Mouse (Mus musculus): ENCODE measurements around the gene Krt88. TPM values are rescaled to one million over a fixed set of nuclear protein-coding genes. Genes with fewer than 3 reads are reported as not detected.

Krt88 gene
- polyA plus RNA-seq, 1 experiment from 2014 or later: not detected

- Histone ChIP-seq H3K4me3 (replicated peaks; ENCODE audit: low read length) (no peak overlapping the region), H3K4me1 (replicated peaks; ENCODE audit: control insufficient read depth, insufficient read depth, low read length) (0 out of 2 replicates have a peak, but pooled peaks cover 5% of the 10 kb centered on the region), H3K9ac (no peak overlapping the region), H3K27me3 (ENCODE audit: control insufficient read depth, insufficient read depth, low read length) (peaks cover 30% of the 10 kb centered on the region), H3K36me3 (replicated peaks; ENCODE audit: control insufficient read depth, insufficient read depth) (no peaks in the 10 kb centered on the region), H3K27ac (no peak overlapping the region), H3K9me3 (ENCODE audit: control insufficient read depth, low read length) (no peaks in the 10 kb centered on the region), H3K4me2 (replicated peaks) (no peak overlapping the region)
- DNase-seq (ENCODE audit: low spot score) (no peak), ATAC-seq (ENCODE audit: low FRiP score) (no peak)
- 91% methylated on average over 5 of the region's 7 CpGs for WGBS
Observed at GRCm38 (mm10) chr15:101436611-101437010, 10.9 kb upstream of the Krt88 start.

- 0 out of 2 replicates have a peak, but pooled peaks cover 5% of the 10 kb centered on the region for H3K4me1 ChIP-seq (replicated peaks; ENCODE audit: control insufficient read depth, insufficient read depth, low read length)
- H3K36me3 ChIP-seq (replicated peaks; ENCODE audit: control insufficient read depth, insufficient read depth): no peaks in the 10 kb centered on the region
- H3K27me3 ChIP-seq (ENCODE audit: control insufficient read depth, insufficient read depth, low read length): peaks cover 30% of the 10 kb centered on the region
- H3K4me3 ChIP-seq (replicated peaks; ENCODE audit: low read length): peak within 1 kb of the TSS; percentile 34
- no peaks in the 10 kb centered on the region for H3K9me3 ChIP-seq (ENCODE audit: control insufficient read depth, low read length)
- ATAC-seq (ENCODE audit: low FRiP score): no peak; the same call in 1 of the 2 replicates
- WGBS: 2% methylated on average over 32 of the region's 34 CpGs
- no peak within 1 kb of the TSS for H3K27ac ChIP-seq
- peak within 1 kb of the TSS; percentile 72 for H3K4me2 ChIP-seq (replicated peaks)
- no peak for DNase-seq (ENCODE audit: low spot score)
- H3K9ac ChIP-seq: peak within 1 kb of the TSS; percentile 63
Observed at GRCm38 (mm10) chr15:101438555-101438954, 9.0 kb upstream of the Krt88 start, which contains the start of gene Krt87. TSS of gene Krt87 (minus strand) at chr15:101438804.

GRCm38 (mm10) chr15:101440837-101441236, 6.7 kb upstream of the Krt88 start:
- Histone ChIP-seq H3K27ac (no peak overlapping the region), H3K9me3 (ENCODE audit: control insufficient read depth, low read length) (no peaks in the 10 kb centered on the region), H3K4me1 (replicated peaks; ENCODE audit: control insufficient read depth, insufficient read depth, low read length) (0 out of 2 replicates have a peak, but pooled peaks cover 5% of the 10 kb centered on the region), H3K4me2 (replicated peaks) (no peak overlapping the region), H3K27me3 (ENCODE audit: control insufficient read depth, insufficient read depth, low read length) (peaks cover 30% of the 10 kb centered on the region), H3K4me3 (replicated peaks; ENCODE audit: low read length) (no peak overlapping the region), H3K9ac (no peak overlapping the region), H3K36me3 (replicated peaks; ENCODE audit: control insufficient read depth, insufficient read depth) (no peaks in the 10 kb centered on the region)
- 87% methylated on average over 4 of the region's 4 CpGs for WGBS
- DNase-seq (ENCODE audit: low spot score) (no peak), ATAC-seq (ENCODE audit: low FRiP score) (no peak)

- H3K36me3 ChIP-seq (replicated peaks; ENCODE audit: control insufficient read depth, insufficient read depth): no peaks in the 10 kb centered on the region
- no peaks in the 10 kb centered on the region for H3K4me1 ChIP-seq (replicated peaks; ENCODE audit: control insufficient read depth, insufficient read depth, low read length)
- H3K27me3 ChIP-seq (ENCODE audit: control insufficient read depth, insufficient read depth, low read length): no peaks in the 10 kb centered on the region
- 75% methylated on average over 11 of the region's 11 CpGs for WGBS
- H3K4me2 ChIP-seq (replicated peaks): no peak overlapping the region
- no peaks in the 10 kb centered on the region for H3K9me3 ChIP-seq (ENCODE audit: control insufficient read depth, low read length)
- DNase-seq (ENCODE audit: low spot score) (no peak), ATAC-seq (ENCODE audit: low FRiP score) (no peak)
- H3K27ac ChIP-seq: no peak overlapping the region
- no peak overlapping the region for H3K9ac ChIP-seq
- no peak overlapping the region for H3K4me3 ChIP-seq (replicated peaks; ENCODE audit: low read length)
Observed at GRCm38 (mm10) chr15:101446572-101446971, 972 bp upstream of the Krt88 start.

GRCm38 (mm10) chr15:101453093-101453736, 5.7 kb downstream of the Krt88 start:
- no peak overlapping the region for H3K27ac ChIP-seq
- WGBS: 8% methylated on average over 13 of the region's 13 CpGs
- H3K4me2 ChIP-seq (replicated peaks): no peak overlapping the region
- H3K4me3 ChIP-seq (replicated peaks; ENCODE audit: low read length): no peak overlapping the region
- no peaks in the 10 kb centered on the region for H3K36me3 ChIP-seq (replicated peaks; ENCODE audit: control insufficient read depth, insufficient read depth)
- peak; percentile 61 for DNase-seq (ENCODE audit: low spot score)
- 0 out of 2 replicates have a peak, but pooled peaks cover 8% of the 10 kb centered on the region for H3K9me3 ChIP-seq (ENCODE audit: control insufficient read depth, low read length)
- ATAC-seq (ENCODE audit: low FRiP score): peak; percentile 64; the same call in 1 of the 2 replicates
- H3K9ac ChIP-seq: no peak overlapping the region
- H3K4me1 ChIP-seq (replicated peaks; ENCODE audit: control insufficient read depth, insufficient read depth, low read length): no peaks in the 10 kb centered on the region
- no peaks in the 10 kb centered on the region for H3K27me3 ChIP-seq (ENCODE audit: control insufficient read depth, insufficient read depth, low read length)

GRCm38 (mm10) chr15:101454774-101455173, 7.2 kb downstream of the Krt88 start:
- WGBS: 91% methylated on average over 8 of the region's 8 CpGs
- Histone ChIP-seq H3K27ac (no peak overlapping the region), H3K9me3 (ENCODE audit: control insufficient read depth, low read length) (0 out of 2 replicates have a peak, but pooled peaks cover 8% of the 10 kb centered on the region), H3K36me3 (replicated peaks; ENCODE audit: control insufficient read depth, insufficient read depth) (no peaks in the 10 kb centered on the region), H3K4me3 (replicated peaks; ENCODE audit: low read length) (no peak overlapping the region), H3K4me1 (replicated peaks; ENCODE audit: control insufficient read depth, insufficient read depth, low read length) (0 out of 2 replicates have a peak, but pooled peaks cover 5% of the 10 kb centered on the region), H3K4me2 (replicated peaks) (no peak overlapping the region), H3K27me3 (ENCODE audit: control insufficient read depth, insufficient read depth, low read length) (no peaks in the 10 kb centered on the region), H3K9ac (no peak overlapping the region)
- DNase-seq (ENCODE audit: low spot score) (no peak), ATAC-seq (ENCODE audit: low FRiP score) (no peak)

- ATAC-seq (ENCODE audit: low FRiP score) (no peak), DNase-seq (ENCODE audit: low spot score) (no peak)
- Histone ChIP-seq H3K27ac (no peak overlapping the region), H3K9me3 (ENCODE audit: control insufficient read depth, low read length) (0 out of 2 replicates have a peak, but pooled peaks cover 8% of the 10 kb centered on the region), H3K36me3 (replicated peaks; ENCODE audit: control insufficient read depth, insufficient read depth) (no peaks in the 10 kb centered on the region), H3K27me3 (ENCODE audit: control insufficient read depth, insufficient read depth, low read length) (no peaks in the 10 kb centered on the region), H3K9ac (no peak overlapping the region), H3K4me3 (replicated peaks; ENCODE audit: low read length) (no peak overlapping the region), H3K4me1 (replicated peaks; ENCODE audit: control insufficient read depth, insufficient read depth, low read length) (0 out of 2 replicates have a peak, but pooled peaks cover 5% of the 10 kb centered on the region), H3K4me2 (replicated peaks) (no peak overlapping the region)
- WGBS: 84% methylated on average over 2 of the region's 2 CpGs
Observed at GRCm38 (mm10) chr15:101455292-101455691, 7.7 kb downstream of the Krt88 start.

GRCm38 (mm10) chr15:101455891-101456290, 8.3 kb downstream of the Krt88 start:
- no peak overlapping the region for H3K4me2 ChIP-seq (replicated peaks)
- H3K9ac ChIP-seq: no peak overlapping the region
- no peaks in the 10 kb centered on the region for H3K36me3 ChIP-seq (replicated peaks; ENCODE audit: control insufficient read depth, insufficient read depth)
- 0 out of 2 replicates have a peak, but pooled peaks cover 5% of the 10 kb centered on the region for H3K4me1 ChIP-seq (replicated peaks; ENCODE audit: control insufficient read depth, insufficient read depth, low read length)
- no peak overlapping the region for H3K4me3 ChIP-seq (replicated peaks; ENCODE audit: low read length)
- WGBS: 90% methylated on average over 6 of the region's 6 CpGs
- H3K27ac ChIP-seq: no peak overlapping the region
- H3K9me3 ChIP-seq (ENCODE audit: control insufficient read depth, low read length): 0 out of 2 replicates have a peak, but pooled peaks cover 8% of the 10 kb centered on the region
- ATAC-seq (ENCODE audit: low FRiP score) (no peak), DNase-seq (ENCODE audit: low spot score) (no peak)
- H3K27me3 ChIP-seq (ENCODE audit: control insufficient read depth, insufficient read depth, low read length): no peaks in the 10 kb centered on the region

- H3K4me1 ChIP-seq (replicated peaks; ENCODE audit: control insufficient read depth, insufficient read depth, low read length): 0 out of 2 replicates have a peak, but pooled peaks cover 5% of the 10 kb centered on the region
- 0 out of 2 replicates have a peak, but pooled peaks cover 8% of the 10 kb centered on the region for H3K9me3 ChIP-seq (ENCODE audit: control insufficient read depth, low read length)
- H3K27me3 ChIP-seq (ENCODE audit: control insufficient read depth, insufficient read depth, low read length): no peaks in the 10 kb centered on the region
- ATAC-seq (ENCODE audit: low FRiP score): no peak
- 31% methylated on average over 16 of the region's 16 CpGs for WGBS
- H3K4me2 ChIP-seq (replicated peaks): no peak overlapping the region
- H3K36me3 ChIP-seq (replicated peaks; ENCODE audit: control insufficient read depth, insufficient read depth): no peaks in the 10 kb centered on the region
- H3K4me3 ChIP-seq (replicated peaks; ENCODE audit: low read length): no peak overlapping the region
- H3K9ac ChIP-seq: no peak overlapping the region
- H3K27ac ChIP-seq: no peak overlapping the region
- peak; percentile 34 for DNase-seq (ENCODE audit: low spot score)
Observed at GRCm38 (mm10) chr15:101458361-101458930, 10.9 kb downstream of the Krt88 start.

Measured in hindbrain, embryonic 14.5 days (tissue).